Mouse (Mus musculus) forebrain, embryonic 12.5 days (tissue): Measurements from ENCODE around the gene Fhdc1. TPM values are rescaled to one million over a fixed set of nuclear protein-coding genes. Genes with fewer than 3 reads are reported as not detected.

ENCODE experiments used
- ATAC-seq: fragments of 200-750 bp; cut with Nextera tagmentation; 2 replicates; pipeline ENCODE4 v1.8.0; 2017; ENCODE audit warnings: moderate TSS enrichment; ENCODE audit not compliant: low FRiP score
- H3K27ac ChIP-seq: fragments of 300-500 bp; sonication (generic); 2 replicates; pipeline ENCODE4 v1.5.1; 2016; ENCODE audit warnings: mild to moderate bottlenecking
- H3K27me3 ChIP-seq: fragments of 300-500 bp; sonication (generic); 2 replicates; pipeline ENCODE4 v1.6.1; 2016; ENCODE audit warnings: mild to moderate bottlenecking
- H3K36me3 ChIP-seq: fragments of 300-500 bp; sonication (generic); replicated peaks from 2 replicates; pipeline ENCODE4 v1.6.1; 2016; ENCODE audit warnings: mild to moderate bottlenecking
- H3K4me1 ChIP-seq: fragments of 300-500 bp; sonication (generic); 2 replicates; pipeline ENCODE4 v1.6.1; 2016
- H3K4me2 ChIP-seq: fragments of 300-500 bp; sonication (generic); 2 replicates; pipeline ENCODE4 v1.6.1; 2016; ENCODE audit warnings: mild to moderate bottlenecking, moderate library complexity
- H3K4me3 ChIP-seq: fragments of 300-500 bp; sonication (generic); replicated peaks from 2 replicates; pipeline ENCODE4 v1.5.1; 2016; ENCODE audit warnings: mild to moderate bottlenecking
- H3K9ac ChIP-seq: fragments of 300-500 bp; sonication (generic); 2 replicates; pipeline ENCODE4 v1.6.1; 2016; ENCODE audit warnings: mild to moderate bottlenecking
- H3K9me3 ChIP-seq: fragments of 300-500 bp; sonication (generic); 2 replicates; pipeline ENCODE4 v1.6.1; 2016
- WGBS: fragments of 180-500 bp; shearing (Covaris S2); methylation state at CpG from one replicate; pipeline ENCODE4 v1.1.7; 2016; 5-methylcytosine and 5-hydroxymethylcytosine counted together
- polyA plus RNA-seq: library from polyadenylated mRNA; unstranded; fragments of >200 nt; fragmentation: Nextera tagmentation; extraction: Ambion mirVana; gene quantifications from 2 replicates; pipeline ENCODE4 v1.2.1, GENCODE M21; 2016

Gene Fhdc1
- polyA plus RNA-seq, 1 experiment from 2014 or later = 3.5 TPM

DNA sequence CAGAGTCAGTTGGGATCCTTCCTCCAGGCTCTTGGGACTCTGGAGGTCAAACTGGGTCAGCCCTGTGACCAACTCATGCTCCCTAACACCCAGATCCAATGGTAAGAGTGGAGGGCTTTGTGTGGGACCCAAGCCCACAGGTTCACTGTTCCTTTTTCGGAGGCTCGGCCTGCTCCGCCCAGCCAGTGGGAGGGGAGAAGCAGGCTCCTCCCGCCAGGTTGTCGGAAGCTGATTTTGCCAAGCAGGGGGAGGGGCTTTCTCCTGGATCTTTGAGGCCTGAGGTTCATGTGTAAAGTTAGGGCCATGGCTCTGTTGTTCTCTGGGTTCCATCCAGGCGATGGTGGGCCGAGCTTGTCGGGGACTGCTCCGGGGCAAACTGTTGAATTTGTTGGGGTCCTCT lies 34.4 kb downstream of the Fhdc1 start:
- H3K36me3 ChIP-seq = no peaks in the 10 kb centered on the region
- peaks cover 2% of the 10 kb centered on the region; the same call in 1 of the 2 replicates for H3K4me1 ChIP-seq
- ATAC-seq = no peak
- no peak overlapping the region for H3K27ac ChIP-seq
- H3K9ac ChIP-seq = no peak overlapping the region
- WGBS = 11% methylated on average over 9 of the region's 9 CpGs
- H3K4me2 ChIP-seq = peak overlapping the region; percentile 15; the same call in 1 of the 2 replicates
- H3K4me3 ChIP-seq = no peak overlapping the region
- no peaks in the 10 kb centered on the region for H3K9me3 ChIP-seq
- H3K27me3 ChIP-seq = peaks cover 13% of the 10 kb centered on the region

- WGBS = 81% methylated on average over 4 of the region's 4 CpGs
- H3K4me3 ChIP-seq = no peak overlapping the region
- H3K4me1 ChIP-seq = peaks cover 2% of the 10 kb centered on the region; the same call in 1 of the 2 replicates
- H3K27me3 ChIP-seq = peaks cover 17% of the 10 kb centered on the region
- no peak overlapping the region for H3K27ac ChIP-seq
- H3K36me3 ChIP-seq = no peaks in the 10 kb centered on the region
- no peak overlapping the region for H3K9ac ChIP-seq
- ATAC-seq = no peak
- no peak overlapping the region for H3K4me2 ChIP-seq
- no peaks in the 10 kb centered on the region for H3K9me3 ChIP-seq
Observed at GRCm38 (mm10) chr3:84442890-84443289, 37.3 kb downstream of the Fhdc1 start.

- no peak overlapping the region for H3K27ac ChIP-seq
- H3K4me1 ChIP-seq = peaks cover 14% of the 10 kb centered on the region
- no peak for ATAC-seq
- H3K9ac ChIP-seq = no peak overlapping the region
- H3K27me3 ChIP-seq = peaks cover 7% of the 10 kb centered on the region; the same call in 1 of the 2 replicates
- H3K4me3 ChIP-seq = no peak overlapping the region
- WGBS = 94% methylated on average over 7 of the region's 7 CpGs
- H3K4me2 ChIP-seq = no peak overlapping the region
- no peaks in the 10 kb centered on the region for H3K36me3 ChIP-seq
- no peaks in the 10 kb centered on the region for H3K9me3 ChIP-seq
Observed at GRCm38 (mm10) chr3:84439431-84440210, 40.6 kb downstream of the Fhdc1 start.

DNA sequence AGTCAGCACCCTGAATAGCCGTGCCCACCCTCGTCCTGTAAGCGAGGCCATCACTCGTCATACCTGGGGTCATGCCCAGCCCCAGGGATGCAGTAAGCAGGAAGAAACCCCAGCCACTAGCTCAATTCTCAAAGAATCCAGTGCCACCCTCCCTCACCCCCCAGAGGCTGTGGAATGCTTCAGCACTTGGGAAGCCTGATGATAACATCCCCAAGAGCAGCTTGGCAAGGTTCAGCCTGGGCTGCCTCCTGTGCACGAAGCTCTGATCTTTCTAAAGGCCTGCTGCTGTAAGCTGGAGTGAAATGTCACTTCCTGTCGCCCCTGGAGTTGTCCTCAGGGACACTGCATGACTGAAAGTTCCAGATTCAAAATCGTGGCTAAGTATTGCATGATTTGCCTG lies 41.4 kb downstream of the Fhdc1 start:
- Histone ChIP-seq H3K4me3 (no peak overlapping the region), H3K4me1 (peaks cover 14% of the 10 kb centered on the region), H3K36me3 (no peaks in the 10 kb centered on the region), H3K27ac (no peak overlapping the region), H3K9ac (no peak overlapping the region), H3K9me3 (no peaks in the 10 kb centered on the region), H3K27me3 (peaks cover 4% of the 10 kb centered on the region; the same call in 1 of the 2 replicates), H3K4me2 (no peak overlapping the region)
- no peak for ATAC-seq
- WGBS = 85% methylated on average over 7 of the region's 7 CpGs

- H3K9me3 ChIP-seq = no peaks in the 10 kb centered on the region
- peaks cover 4% of the 10 kb centered on the region; the same call in 1 of the 2 replicates for H3K27me3 ChIP-seq
- no peaks in the 10 kb centered on the region for H3K36me3 ChIP-seq
- ATAC-seq = no peak
- H3K27ac ChIP-seq = no peak overlapping the region
- H3K9ac ChIP-seq = no peak overlapping the region
- no peak overlapping the region for H3K4me3 ChIP-seq
- WGBS = 82% methylated on average over 11 of the region's 11 CpGs
- H3K4me1 ChIP-seq = peaks cover 15% of the 10 kb centered on the region
- H3K4me2 ChIP-seq = no peak overlapping the region
Observed at GRCm38 (mm10) chr3:84438118-84438517, 42.1 kb downstream of the Fhdc1 start.

DNA sequence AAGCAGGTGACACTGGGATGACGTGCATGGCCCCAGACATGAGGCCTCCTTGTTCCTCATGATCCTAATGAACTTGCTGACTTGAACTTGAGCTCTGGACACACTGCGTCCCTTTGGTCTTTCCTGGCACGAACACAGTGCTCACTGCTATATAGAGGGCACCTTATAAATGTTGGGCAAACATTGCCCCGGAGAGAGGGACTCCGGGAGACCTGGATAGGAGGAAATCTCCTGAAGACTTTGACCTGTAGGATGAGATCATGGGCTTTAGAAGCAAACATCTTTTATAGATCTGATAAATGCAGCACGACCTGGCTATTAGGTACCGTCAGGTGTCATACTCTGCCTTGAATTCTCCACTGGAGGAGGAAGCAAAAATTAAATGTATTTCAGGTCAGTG lies 43.3 kb downstream of the Fhdc1 start:
- H3K36me3 ChIP-seq = no peaks in the 10 kb centered on the region
- H3K27ac ChIP-seq = no peak overlapping the region
- H3K4me2 ChIP-seq = no peak overlapping the region
- H3K4me3 ChIP-seq = no peak overlapping the region
- WGBS = 94% methylated on average over 7 of the region's 7 CpGs
- no peak for ATAC-seq
- H3K9ac ChIP-seq = no peak overlapping the region
- H3K9me3 ChIP-seq = no peaks in the 10 kb centered on the region
- H3K4me1 ChIP-seq = peaks cover 19% of the 10 kb centered on the region
- 0 out of 2 replicates have a peak, but pooled peaks cover 4% of the 10 kb centered on the region for H3K27me3 ChIP-seq

DNA sequence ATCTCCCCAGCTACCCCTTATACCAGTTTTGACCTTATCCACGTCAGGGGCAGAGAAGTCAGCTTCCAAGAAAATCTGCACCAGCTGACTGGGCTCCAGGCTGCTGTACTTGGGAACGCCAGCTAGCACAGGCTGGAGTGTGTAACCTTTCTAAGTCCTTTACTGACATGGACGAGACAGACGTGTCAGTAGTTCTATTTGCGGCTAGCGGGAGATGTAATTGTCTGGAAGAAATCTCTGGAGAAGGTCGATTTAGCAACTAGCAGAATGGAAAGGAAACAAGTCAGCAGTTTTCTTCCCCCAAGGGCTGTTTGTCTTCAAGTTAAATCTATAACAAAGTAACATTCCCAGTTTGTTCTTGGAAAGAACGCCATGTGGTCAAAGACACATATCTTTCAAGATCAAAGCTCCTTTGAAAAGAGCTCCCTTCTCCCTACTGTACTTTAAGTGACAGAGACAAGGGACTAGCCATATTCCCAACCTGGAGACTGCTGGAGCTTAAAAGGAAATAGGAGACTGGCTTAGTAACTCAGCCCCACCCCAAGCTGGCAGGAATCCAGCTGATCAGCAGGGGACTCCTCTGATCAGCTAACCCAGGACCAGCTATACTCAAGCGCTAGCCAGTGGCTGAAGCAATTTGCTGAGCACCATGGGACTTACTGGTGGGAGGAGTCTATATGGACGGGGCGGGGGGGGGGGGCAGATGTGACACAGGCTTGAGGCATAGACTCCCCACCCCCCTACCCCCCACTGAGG lies 44.8 kb downstream of the Fhdc1 start:
- H3K9me3 ChIP-seq = no peaks in the 10 kb centered on the region
- H3K27ac ChIP-seq = 0 out of 2 replicates have a peak overlapping the region, but pooled peaks have one; percentile 13

GRCm38 (mm10) chr3:84432797-84433445 lies 47.3 kb downstream of the Fhdc1 start:
- Histone ChIP-seq H3K9ac (no peak overlapping the region), H3K27me3 (no peaks in the 10 kb centered on the region), H3K27ac (no peak overlapping the region), H3K4me2 (no peak overlapping the region), H3K36me3 (no peaks in the 10 kb centered on the region), H3K9me3 (no peaks in the 10 kb centered on the region), H3K4me3 (no peak overlapping the region), H3K4me1 (peaks cover 28% of the 10 kb centered on the region)
- ATAC-seq = no peak
- WGBS = 30% methylated on average over 10 of the region's 10 CpGs

More for the DNA sequence above, 44.8 kb downstream of the Fhdc1 start:
- H3K4me3 ChIP-seq = no peak overlapping the region
- peaks cover 23% of the 10 kb centered on the region for H3K4me1 ChIP-seq
- no peak overlapping the region for H3K4me2 ChIP-seq
- 0 out of 2 replicates have a peak, but pooled peaks cover 4% of the 10 kb centered on the region for H3K27me3 ChIP-seq
- no peak overlapping the region for H3K9ac ChIP-seq
- ATAC-seq = 0 out of 2 replicates have a peak, but pooled peaks have one; percentile 33
- 34% methylated on average over 11 of the region's 11 CpGs for WGBS
- no peaks in the 10 kb centered on the region for H3K36me3 ChIP-seq

GRCm38 (mm10) chr3:84431257-84431656 lies 49.0 kb downstream of the Fhdc1 start:
- WGBS = 83% methylated on average over 5 of the region's 5 CpGs
- H3K27ac ChIP-seq = no peak overlapping the region
- H3K4me3 ChIP-seq = no peak overlapping the region
- H3K4me1 ChIP-seq = peaks cover 26% of the 10 kb centered on the region
- H3K9me3 ChIP-seq = no peaks in the 10 kb centered on the region
- no peaks in the 10 kb centered on the region for H3K36me3 ChIP-seq
- no peak for ATAC-seq
- no peak overlapping the region for H3K4me2 ChIP-seq
- H3K9ac ChIP-seq = no peak overlapping the region
- no peaks in the 10 kb centered on the region for H3K27me3 ChIP-seq

- no peak for ATAC-seq
- WGBS = 24% methylated on average over 2 of the region's 2 CpGs
- Histone ChIP-seq H3K4me2 (no peak overlapping the region), H3K27ac (no peak overlapping the region), H3K4me1 (peaks cover 19% of the 10 kb centered on the region), H3K36me3 (no peaks in the 10 kb centered on the region), H3K27me3 (no peaks in the 10 kb centered on the region), H3K9me3 (no peaks in the 10 kb centered on the region), H3K9ac (no peak overlapping the region), H3K4me3 (no peak overlapping the region)
Observed at GRCm38 (mm10) chr3:84430152-84430551, 50.1 kb downstream of the Fhdc1 start.

- H3K36me3 ChIP-seq = no peaks in the 10 kb centered on the region
- WGBS = 93% methylated on average over 12 of the region's 12 CpGs
- H3K27ac ChIP-seq = no peak overlapping the region
- H3K9me3 ChIP-seq = no peaks in the 10 kb centered on the region
- no peaks in the 10 kb centered on the region for H3K27me3 ChIP-seq
- H3K4me1 ChIP-seq = peaks cover 27% of the 10 kb centered on the region
- no peak for ATAC-seq
- H3K9ac ChIP-seq = no peak overlapping the region
- H3K4me2 ChIP-seq = no peak overlapping the region
- no peak overlapping the region for H3K4me3 ChIP-seq
Observed at GRCm38 (mm10) chr3:84428994-84429725, 51.1 kb downstream of the Fhdc1 start.
